Comparison of ENCODE assay signal across 1 mouse cellular context in the genomic region with DNA sequence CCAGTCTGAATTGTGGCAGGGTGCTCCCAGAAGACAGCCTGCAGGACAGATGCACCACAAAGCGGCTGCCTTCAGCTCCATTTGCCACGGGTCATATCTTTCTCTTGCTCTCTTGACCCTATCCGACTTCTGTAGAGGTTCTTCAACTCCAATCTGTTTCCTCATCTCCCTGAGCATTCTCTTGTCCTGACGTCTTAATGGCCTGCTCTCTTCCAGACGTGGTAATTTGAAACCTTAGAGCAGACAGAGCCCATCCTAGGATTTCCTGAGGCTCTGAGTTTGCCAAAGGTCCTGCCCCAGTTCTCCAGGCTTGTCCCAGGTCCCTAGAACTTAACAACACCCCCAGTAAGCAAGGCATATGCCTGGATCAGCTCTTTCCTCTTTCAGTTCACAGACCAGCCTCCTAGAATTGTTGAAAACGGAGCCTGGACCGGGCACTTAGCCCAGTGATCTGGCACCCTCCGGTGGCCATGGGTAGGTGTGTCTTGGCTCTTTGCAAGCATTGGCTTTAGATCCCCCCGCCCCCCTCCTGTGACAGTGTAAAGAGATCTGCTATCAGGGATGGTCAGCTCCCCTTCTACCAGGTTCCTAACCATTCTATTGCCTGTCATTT.
A peak's percentile ranks its signal among the peaks of the same experiment; 100 is the strongest.
TF ChIP-seq lines count a peak whose summit lies in the region.

No protein-coding gene starts in this region.

TF ChIP-seq in CH12.LX, 34 proteins besides CTCF, POLR2A, EP300 and RAD21 (continued from another document):
- TF ChIP-seq MEF2A (IDR thresholded peaks at IDR 0.05; ENCODE audit: borderline replicate concordance, low read depth, low read length) (peak; percentile 84), MAFK (IDR thresholded peaks at IDR 0.05; ENCODE audit: insufficient replicate concordance, low read length) (peak; percentile 51; the same call in 1 of the 2 replicates), ZMIZ1 (IDR thresholded peaks at IDR 0.05; ENCODE audit: low read depth, low read length) (peak; percentile 26; the same call in 1 of the 2 replicates), TCF12 (IDR thresholded peaks at IDR 0.05; ENCODE audit: low read depth, low read length) (peak; percentile 68; the same call in 1 of the 2 replicates), SIN3A (IDR thresholded peaks at IDR 0.05; ENCODE audit: low read length) (peak; percentile 86), MYC (IDR thresholded peaks at IDR 0.05; ENCODE audit: low read depth, low read length) (peak; percentile 73; the same call in 1 of the 2 replicates), GABPA (IDR thresholded peaks at IDR 0.05; ENCODE audit: insufficient replicate concordance, low read depth, low read length) (no peak), CHD1 (IDR thresholded peaks at IDR 0.05; ENCODE audit: low read depth, low read length) (0 out of 2 replicates have a peak, but pooled peaks have one; percentile 38), MAZ (IDR thresholded peaks at IDR 0.05; ENCODE audit: low read depth, low read length) (peak; percentile 97), POLR2AphosphoS2 (IDR thresholded peaks at IDR 0.05; ENCODE audit: low read depth, low read length) (no peak), MAX (IDR thresholded peaks at IDR 0.05; ENCODE audit: low read length) (peak; percentile 66), UBTF (IDR thresholded peaks at IDR 0.05; ENCODE audit: low read depth, low read length) (no peak), ZC3H11A (IDR thresholded peaks at IDR 0.05; ENCODE audit: low read depth, low read length) (peak; percentile 92), PAX5 (IDR thresholded peaks at IDR 0.05; ENCODE audit: low read length) (no peak), MXI1 (IDR thresholded peaks at IDR 0.05; ENCODE audit: low read depth, low read length) (peak; percentile 66; the same call in 1 of the 2 replicates), E2F4 (IDR thresholded peaks at IDR 0.05; ENCODE audit: insufficient replicate concordance, low read depth, low read length) (no peak), USF1 (IDR thresholded peaks at IDR 0.05; ENCODE audit: low read depth, low read length) (no peak)
